Mouse (Mus musculus): ENCODE measurements around the gene Gabrb1.

DNA sequence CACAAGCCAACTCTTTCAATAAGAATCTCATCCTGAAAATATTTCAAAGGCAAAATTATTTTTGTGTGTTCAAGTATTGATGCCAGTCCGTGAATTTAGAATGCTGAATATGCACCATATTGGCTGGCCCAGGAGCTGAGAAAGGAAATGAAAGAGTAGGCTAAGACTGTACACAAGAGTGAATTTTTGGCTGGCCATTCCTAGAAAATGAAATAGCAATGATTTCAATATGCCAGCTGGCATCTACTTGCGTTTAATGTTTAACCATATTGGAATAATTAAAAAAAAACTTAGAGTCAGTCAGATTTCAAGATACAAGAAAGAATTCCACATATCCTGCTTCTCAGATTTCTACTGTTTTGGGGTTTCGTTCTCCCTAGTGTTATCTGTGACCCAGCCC lies 30.1 kb upstream of the Gabrb1 start:
- TF ChIP-seq TAL1 (conservative IDR thresholded peaks at IDR 0.05; ENCODE audit: low read depth, low read length): no peak
- no peak for TF ChIP-seq CTCF (IDR thresholded peaks at IDR 0.05; ENCODE audit: low read depth, low read length)
- TF ChIP-seq GATA1 (IDR thresholded peaks at IDR 0.05; ENCODE audit: borderline replicate concordance, low read length): no peak
- TF ChIP-seq POLR2AphosphoS5 (IDR thresholded peaks at IDR 0.05; ENCODE audit: insufficient replicate concordance, low read depth, low read length): no peak

Measured in G1E (cell line).